Mouse (Mus musculus) hindbrain, embryonic 15.5 days (tissue): ENCODE measurements around the gene Grid2. TPM values are rescaled to one million over a fixed set of nuclear protein-coding genes. Genes with fewer than 3 reads are reported as not detected.

ENCODE experiments used
- ATAC-seq: fragments of 200-750 bp; cut with Nextera tagmentation; 2 replicates; pipeline ENCODE4 v1.8.0; 2017; ENCODE audit warnings: low read depth, moderate number of reproducible peaks, moderate TSS enrichment; ENCODE audit not compliant: low FRiP score
- H3K27ac ChIP-seq: fragments of 300-500 bp; sonication (generic); replicated peaks from 2 replicates; pipeline ENCODE4 v1.5.1; 2015; ENCODE audit warnings: mild to moderate bottlenecking, inconsistent platforms
- H3K27me3 ChIP-seq: fragments of 300-500 bp; sonication (generic); 2 replicates; pipeline ENCODE4 v1.6.1; 2015; ENCODE audit warnings: control low read depth, inconsistent platforms
- H3K36me3 ChIP-seq: fragments of 300-500 bp; sonication (generic); 2 replicates; pipeline ENCODE4 v1.6.1; 2015; ENCODE audit warnings: control low read depth, inconsistent platforms
- H3K4me1 ChIP-seq: fragments of 300-500 bp; sonication (generic); replicated peaks from 2 replicates; pipeline ENCODE4 v1.6.1; 2015; ENCODE audit warnings: control low read depth, inconsistent platforms
- H3K4me2 ChIP-seq: fragments of 300-500 bp; sonication (generic); 2 replicates; pipeline ENCODE4 v1.6.1; 2015; ENCODE audit warnings: moderate library complexity, mild to moderate bottlenecking, inconsistent platforms
- H3K4me3 ChIP-seq: fragments of 300-500 bp; sonication (generic); 2 replicates; pipeline ENCODE4 v1.5.1; 2015; ENCODE audit warnings: mild to moderate bottlenecking, inconsistent platforms
- H3K9ac ChIP-seq: fragments of 300-500 bp; sonication (generic); 2 replicates; pipeline ENCODE4 v1.6.1; 2015; ENCODE audit warnings: inconsistent platforms
- H3K9me3 ChIP-seq: fragments of 300-500 bp; sonication (generic); 2 replicates; pipeline ENCODE4 v1.6.1; 2016; ENCODE audit warnings: control low read depth, inconsistent platforms
- WGBS: fragments of 180-500 bp; shearing (Covaris S2); methylation state at CpG from one replicate; pipeline ENCODE4 v1.1.7; 2015; 5-methylcytosine and 5-hydroxymethylcytosine counted together
- polyA plus RNA-seq: library from polyadenylated mRNA; unstranded; fragments of >200 nt; fragmentation: Nextera tagmentation; extraction: Ambion mirVana; gene quantifications from 2 replicates; pipeline ENCODE4 v1.2.1, GENCODE M21; 2015

Gene Grid2
- polyA plus RNA-seq: 16.1 and 17.4 TPM in 2 replicates

DNA sequence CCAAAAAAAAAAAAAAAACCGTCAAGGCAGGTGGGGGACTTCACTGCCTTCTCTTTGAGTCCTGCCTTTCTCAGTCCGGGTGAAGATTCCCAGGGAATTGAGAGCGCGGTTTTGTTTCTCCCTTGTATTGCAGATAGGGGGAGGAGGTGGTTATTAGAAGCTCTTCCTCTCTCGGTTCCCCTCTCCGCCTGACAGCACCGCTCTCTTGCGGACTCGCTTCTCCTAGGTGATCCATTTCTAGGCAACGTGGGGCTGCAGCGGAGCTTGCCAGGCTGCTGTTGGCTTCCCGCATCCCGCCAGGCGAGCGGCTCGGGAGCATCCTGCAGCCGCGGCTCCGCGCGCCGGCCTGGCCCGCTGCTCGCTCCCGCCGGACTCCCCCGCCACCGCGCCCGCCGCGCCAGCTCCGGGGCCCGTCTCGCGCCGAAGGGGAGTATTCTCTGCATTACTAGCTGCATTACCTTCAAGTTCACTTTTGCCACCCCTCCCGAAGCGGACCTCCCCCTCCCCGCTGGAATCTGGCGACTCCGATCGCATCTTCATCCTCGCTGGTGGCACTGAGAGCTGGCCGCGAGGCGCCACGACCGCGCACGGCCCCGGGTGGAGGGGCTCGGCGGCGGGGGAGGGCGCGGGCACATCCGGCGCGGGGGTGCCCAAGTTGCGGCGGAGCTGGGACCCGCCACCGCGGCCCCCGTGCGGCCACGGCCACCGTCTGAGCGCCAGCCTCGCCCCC, at the start of gene Grid2:
TSS of gene Grid2 (plus strand) at position 51 of the 730 bp plus-strand sequence.
- peak; percentile 84 for ATAC-seq
- H3K4me3 ChIP-seq: peak within 1 kb of the TSS; percentile 76
- peak within 1 kb of the TSS; percentile 64 for H3K4me2 ChIP-seq
- no peaks in the 10 kb centered on the region for H3K27me3 ChIP-seq
- no peaks in the 10 kb centered on the region for H3K9me3 ChIP-seq
- no peaks in the 10 kb centered on the region for H3K36me3 ChIP-seq
- H3K9ac ChIP-seq: peak within 1 kb of the TSS; percentile 77
- peak within 1 kb of the TSS; percentile 80 for H3K27ac ChIP-seq
- WGBS: under 1% methylated on average over 69 of the region's 71 CpGs
- H3K4me1 ChIP-seq: peaks cover 10% of the 10 kb centered on the region

GRCm38 (mm10) chr6:63250738-63251137, 4.9 kb upstream of the Grid2 start:
- Histone ChIP-seq H3K27me3 (no peaks in the 10 kb centered on the region), H3K4me1 (peaks cover 4% of the 10 kb centered on the region), H3K4me2 (no peak overlapping the region), H3K36me3 (no peaks in the 10 kb centered on the region), H3K9ac (no peak overlapping the region), H3K27ac (no peak overlapping the region), H3K4me3 (no peak overlapping the region), H3K9me3 (no peaks in the 10 kb centered on the region)
- no peak for ATAC-seq

DNA sequence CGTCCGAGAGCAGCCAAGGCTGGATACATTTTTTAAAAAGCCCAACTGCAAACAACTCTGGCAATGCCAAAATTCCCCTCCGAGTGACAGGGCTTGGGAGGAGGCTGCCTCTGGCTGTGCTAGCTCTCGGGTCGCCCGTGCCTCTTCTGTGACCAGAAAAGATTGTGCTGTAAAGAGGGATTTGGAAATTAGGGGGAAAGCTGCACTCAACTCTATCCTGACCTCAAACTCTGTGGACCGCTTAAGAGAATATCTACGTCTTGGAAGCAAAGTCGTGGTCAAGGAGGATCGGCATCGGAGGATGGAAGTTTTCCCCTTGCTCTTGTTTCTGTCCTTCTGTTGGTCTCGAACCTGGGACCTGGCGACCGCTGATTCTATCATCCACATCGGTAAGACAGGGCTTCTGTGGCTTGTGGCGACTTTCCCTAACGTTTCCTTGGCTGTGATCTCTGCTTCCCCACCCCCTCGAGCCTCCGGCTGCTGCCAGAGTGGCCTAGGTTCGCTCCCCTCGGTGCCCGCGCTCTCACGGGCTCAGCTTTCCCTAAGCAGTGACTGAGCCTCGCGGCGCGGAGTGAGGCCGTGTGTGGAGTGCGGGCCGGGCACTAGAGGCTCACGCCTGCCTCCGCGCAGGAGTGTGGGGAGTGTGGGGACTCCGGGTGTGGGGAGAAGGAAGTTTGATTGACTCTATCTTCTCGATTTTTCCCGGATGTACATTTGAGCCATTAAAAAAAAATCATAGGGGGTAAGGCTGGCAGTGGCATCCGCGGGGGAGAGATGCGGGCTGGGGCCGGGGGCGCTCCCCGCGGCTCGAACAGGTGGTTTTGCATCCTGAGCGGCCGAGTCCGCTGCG, 1.1 kb downstream of the Grid2 start:
- Histone ChIP-seq H3K36me3 (no peaks in the 10 kb centered on the region), H3K4me3 (peak overlapping the region; percentile 76), H3K4me2 (peak overlapping the region; percentile 64), H3K27ac (peak overlapping the region; percentile 80), H3K4me1 (peaks cover 10% of the 10 kb centered on the region), H3K9ac (peak overlapping the region; percentile 77), H3K9me3 (no peaks in the 10 kb centered on the region), H3K27me3 (no peaks in the 10 kb centered on the region)
- whole genome bisulfite sequencing: under 1% methylated on average over 49 of the region's 49 CpGs
- peak; percentile 63 for ATAC-seq

GRCm38 (mm10) chr6:63257406-63257845, 1.8 kb downstream of the Grid2 start:
- peak overlapping the region; percentile 64 for H3K4me2 ChIP-seq
- H3K27ac ChIP-seq: peak overlapping the region; percentile 80
- H3K4me3 ChIP-seq: peak overlapping the region; percentile 76
- no peaks in the 10 kb centered on the region for H3K27me3 ChIP-seq
- H3K4me1 ChIP-seq: peaks cover 10% of the 10 kb centered on the region
- H3K36me3 ChIP-seq: no peaks in the 10 kb centered on the region
- WGBS: under 1% methylated on average over 42 of the region's 42 CpGs
- H3K9ac ChIP-seq: peak overlapping the region; percentile 77
- H3K9me3 ChIP-seq: no peaks in the 10 kb centered on the region
- ATAC-seq: peak; percentile 72

DNA sequence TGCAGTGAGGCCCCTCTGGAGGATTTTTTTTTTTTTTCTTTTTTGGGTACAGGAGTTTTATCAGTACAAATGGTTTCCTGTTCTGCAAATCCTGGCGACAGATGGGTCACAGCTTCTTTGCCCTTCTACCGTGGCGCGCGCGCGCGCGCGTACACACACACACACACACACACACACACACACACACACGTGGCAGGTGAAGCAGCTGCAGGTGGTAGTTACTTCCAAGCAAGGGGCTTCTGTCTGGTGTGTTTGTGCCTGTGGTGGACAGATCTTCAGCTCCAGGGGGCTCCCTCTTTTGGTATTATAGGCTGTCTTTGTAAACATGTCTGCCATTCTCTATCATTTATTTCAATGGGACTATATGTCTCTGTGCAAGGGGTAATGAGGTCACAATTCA, 2.2 kb downstream of the Grid2 start:
- H3K36me3 ChIP-seq: no peaks in the 10 kb centered on the region
- peaks cover 10% of the 10 kb centered on the region for H3K4me1 ChIP-seq
- H3K4me2 ChIP-seq: peak overlapping the region; percentile 64
- peak overlapping the region; percentile 76 for H3K4me3 ChIP-seq
- peak overlapping the region; percentile 77 for H3K9ac ChIP-seq
- H3K27ac ChIP-seq: peak overlapping the region; percentile 80
- ATAC-seq: peak; percentile 27; the same call in 1 of the 2 replicates
- H3K9me3 ChIP-seq: no peaks in the 10 kb centered on the region
- no peaks in the 10 kb centered on the region for H3K27me3 ChIP-seq
- WGBS: under 1% methylated on average over 11 of the region's 11 CpGs

DNA sequence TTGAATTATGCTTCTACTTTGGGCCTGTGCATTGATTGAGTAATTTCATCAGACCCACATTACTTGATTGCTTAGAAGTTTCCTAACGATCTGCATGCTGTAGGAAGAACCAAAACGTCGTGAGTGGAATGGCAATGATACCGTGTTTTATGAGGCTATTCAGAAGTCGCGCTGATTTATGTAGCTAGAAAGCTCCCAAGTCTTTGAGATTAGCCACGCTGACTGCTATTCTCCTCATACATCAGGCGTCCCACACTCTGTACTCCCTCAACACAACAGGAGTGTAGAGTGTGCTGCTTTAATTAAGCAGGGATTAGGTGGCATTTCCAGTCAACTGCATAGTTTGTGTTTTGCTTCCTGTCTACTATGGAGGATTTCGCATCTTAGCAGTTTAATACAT, 4.1 kb downstream of the Grid2 start:
- Histone ChIP-seq H3K4me2 (peak overlapping the region; percentile 53), H3K27me3 (no peaks in the 10 kb centered on the region), H3K9me3 (no peaks in the 10 kb centered on the region), H3K4me3 (peak overlapping the region; percentile 19), H3K4me1 (peaks cover 10% of the 10 kb centered on the region), H3K9ac (peak overlapping the region; percentile 14; the same call in 1 of the 2 replicates), H3K36me3 (no peaks in the 10 kb centered on the region), H3K27ac (peak overlapping the region; percentile 32; the same call in 1 of the 2 replicates)
- 22% methylated on average over 9 of the region's 9 CpGs for WGBS
- ATAC-seq: no peak

DNA sequence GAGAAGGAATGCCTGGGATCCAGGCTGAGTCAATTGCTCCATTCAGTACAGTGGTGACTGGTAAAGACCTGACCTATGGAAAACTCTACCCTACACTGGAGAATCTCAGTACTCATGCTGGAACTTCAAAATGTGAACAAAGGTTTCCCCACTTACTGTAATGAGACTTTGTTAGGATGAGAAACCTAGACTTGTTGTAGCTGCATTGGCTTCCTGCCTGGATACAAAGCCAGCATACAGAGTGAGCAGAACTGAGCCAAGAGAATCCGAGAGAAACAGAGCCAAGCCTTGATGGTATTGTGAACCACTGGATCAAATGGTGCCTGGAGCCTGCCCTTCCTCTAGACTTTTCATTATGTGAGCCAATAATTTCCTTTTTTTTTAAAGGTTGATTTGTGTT, 28.7 kb downstream of the Grid2 start:
- 63% methylated on average over 1 of the region's 1 CpGs for WGBS

DNA sequence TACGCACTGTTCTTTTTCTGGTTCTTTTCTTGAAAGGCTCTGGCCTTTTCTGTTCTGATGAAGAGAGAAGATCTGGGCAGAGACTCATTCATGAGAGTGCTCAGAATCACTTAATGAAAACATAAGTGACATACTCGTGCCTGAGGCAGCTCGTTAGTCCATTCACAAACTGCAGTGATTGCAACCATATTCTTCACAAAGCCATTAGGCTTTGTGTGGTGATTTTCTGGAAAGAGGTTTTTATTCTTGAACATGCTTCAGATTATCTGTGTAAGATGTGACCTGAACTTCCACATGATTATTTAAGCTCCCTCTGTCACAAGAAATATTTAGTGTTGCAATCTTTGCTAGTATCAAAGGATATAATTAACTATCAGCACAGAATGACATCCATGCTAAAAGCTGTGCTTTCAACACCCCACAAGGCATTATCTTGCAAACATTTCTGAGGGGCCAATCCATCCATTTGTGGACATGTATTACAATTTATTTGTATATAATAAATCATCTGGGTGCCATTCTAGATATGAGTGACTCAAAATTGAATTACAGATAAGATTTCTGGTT, 86.8 kb downstream of the Grid2 start:
- Histone ChIP-seq H3K27me3 (no peaks in the 10 kb centered on the region), H3K4me2 (no peak overlapping the region), H3K9me3 (no peaks in the 10 kb centered on the region), H3K4me3 (no peak overlapping the region), H3K27ac (no peak overlapping the region), H3K9ac (no peak overlapping the region), H3K4me1 (no peaks in the 10 kb centered on the region), H3K36me3 (no peaks in the 10 kb centered on the region)
- WGBS: 64% methylated on average over 3 of the region's 3 CpGs
- ATAC-seq: no peak

More for the DNA sequence above, 28.7 kb downstream of the Grid2 start:
- Histone ChIP-seq H3K27ac (no peak overlapping the region), H3K4me3 (no peak overlapping the region), H3K36me3 (no peaks in the 10 kb centered on the region), H3K9ac (no peak overlapping the region), H3K4me2 (no peak overlapping the region), H3K9me3 (no peaks in the 10 kb centered on the region), H3K27me3 (no peaks in the 10 kb centered on the region), H3K4me1 (no peaks in the 10 kb centered on the region)
- ATAC-seq: peak; percentile 65; the same call in 1 of the 2 replicates

- Histone ChIP-seq H3K9ac (no peak overlapping the region), H3K27me3 (no peaks in the 10 kb centered on the region), H3K36me3 (no peaks in the 10 kb centered on the region), H3K4me2 (no peak overlapping the region), H3K9me3 (no peaks in the 10 kb centered on the region), H3K4me3 (no peak overlapping the region), H3K4me1 (no peaks in the 10 kb centered on the region), H3K27ac (no peak overlapping the region)
- WGBS: 90% methylated on average over 1 of the region's 1 CpGs
- ATAC-seq: no peak
These were observed 91.3 kb downstream of the Grid2 start for GRCm38 (mm10) chr6:63347015-63347414.

- no peaks in the 10 kb centered on the region for H3K27me3 ChIP-seq
- H3K36me3 ChIP-seq: no peaks in the 10 kb centered on the region
- ATAC-seq: no peak
- H3K4me2 ChIP-seq: no peak overlapping the region
- no peak overlapping the region for H3K4me3 ChIP-seq
- no peak overlapping the region for H3K27ac ChIP-seq
- 81% methylated on average over 1 of the region's 1 CpGs for WGBS
- H3K4me1 ChIP-seq: no peaks in the 10 kb centered on the region
- H3K9ac ChIP-seq: no peak overlapping the region
- no peaks in the 10 kb centered on the region for H3K9me3 ChIP-seq
These were observed 125.5 kb downstream of the Grid2 start for GRCm38 (mm10) chr6:63381061-63381611.

- H3K4me3 ChIP-seq: no peak overlapping the region
- no peak for ATAC-seq
- no peaks in the 10 kb centered on the region for H3K27me3 ChIP-seq
- H3K9ac ChIP-seq: no peak overlapping the region
- H3K36me3 ChIP-seq: no peaks in the 10 kb centered on the region
- no peak overlapping the region for H3K27ac ChIP-seq
- no peak overlapping the region for H3K4me2 ChIP-seq
- H3K4me1 ChIP-seq: no peaks in the 10 kb centered on the region
- H3K9me3 ChIP-seq: no peaks in the 10 kb centered on the region
- 67% methylated on average over 3 of the region's 3 CpGs for WGBS
These were observed 146.0 kb downstream of the Grid2 start for GRCm38 (mm10) chr6:63401698-63402097.
